Mouse (Mus musculus) right cerebral cortex, postnatal 4 days (tissue): ENCODE measurements around the gene Mecp2.

Experiments used
- DNase-seq: peaks from one replicate; pipeline ENCODE4 v3.0.0-alpha.2; 2022

The Mecp2 gene

GRCm38 (mm10) chrX:74008063-74008462, 127.1 kb downstream of the Mecp2 start:
- no peak for DNase-seq

DNA sequence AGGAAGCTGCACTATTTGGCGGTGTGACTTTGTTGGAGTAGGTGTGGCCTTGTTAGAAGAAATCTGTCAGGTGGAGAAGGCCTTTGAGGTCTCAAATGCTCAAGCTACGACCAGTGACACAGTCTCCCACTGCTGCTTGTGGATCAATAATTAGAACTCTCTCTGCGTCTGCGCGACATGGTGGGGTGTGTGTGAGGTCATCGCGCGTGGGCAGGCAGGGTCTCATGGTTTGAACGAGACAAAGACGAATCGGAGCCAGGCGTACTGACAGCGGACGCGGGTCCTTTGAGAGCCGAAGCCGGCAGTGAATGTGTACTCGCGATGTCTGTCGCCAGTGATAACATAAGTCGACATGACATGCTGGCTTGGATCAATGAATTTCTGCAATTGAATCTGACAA, 128.8 kb downstream of the Mecp2 start:
- no peak for DNase-seq

GRCm38 (mm10) chrX:74003644-74004043, 131.5 kb downstream of the Mecp2 start:
- no peak for DNase-seq

GRCm38 (mm10) chrX:74001024-74001423, 134.1 kb downstream of the Mecp2 start:
- no peak for DNase-seq

DNA sequence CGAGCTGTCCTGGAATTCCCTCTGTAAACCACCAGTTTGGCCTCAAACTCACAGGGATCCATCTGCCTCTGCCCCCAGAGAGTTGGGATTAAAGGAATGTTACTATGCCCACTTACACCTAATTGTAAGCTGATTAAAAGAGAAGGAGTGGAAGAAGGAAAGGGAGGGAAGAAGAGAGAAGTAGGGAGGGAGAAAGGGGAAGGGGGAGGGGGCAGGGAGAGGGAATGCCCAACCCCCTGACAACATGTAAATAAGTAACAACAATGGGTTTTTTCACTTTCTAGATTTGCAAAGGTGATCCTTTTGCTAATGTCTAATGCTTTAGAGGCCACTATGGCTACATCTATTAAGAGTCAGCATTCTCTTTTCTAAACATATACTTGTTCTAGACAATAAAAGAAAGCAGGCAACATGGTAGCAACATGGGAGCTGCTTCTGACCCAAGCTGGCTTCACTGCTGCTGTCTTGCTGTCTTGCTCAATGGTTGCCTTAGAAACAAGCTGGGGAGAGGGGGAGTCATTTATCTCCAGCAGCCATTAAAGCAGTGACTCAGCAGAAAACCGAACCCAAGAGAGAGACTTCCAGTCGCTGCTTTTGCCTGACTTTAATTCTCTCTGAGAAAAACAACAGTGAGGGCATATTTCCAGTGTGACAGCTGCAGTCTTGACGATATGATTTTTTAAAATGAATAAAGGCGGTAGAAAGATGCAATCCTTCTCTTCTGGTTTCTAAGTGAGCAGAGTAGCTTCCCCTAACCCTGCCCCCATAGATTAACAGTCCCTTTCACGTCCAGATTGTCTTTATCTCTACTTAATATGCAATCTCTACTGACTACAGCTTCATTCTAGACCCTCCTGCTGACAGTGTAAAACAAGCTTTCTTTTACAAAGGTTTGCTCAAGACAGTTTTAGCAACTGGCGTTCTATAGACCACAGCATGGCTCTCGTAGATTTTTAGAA, 136.0 kb downstream of the Mecp2 start:
- DNase-seq = peak; percentile 9

- no peak for DNase-seq
Observed at GRCm38 (mm10) chrX:73977783-73978182, 157.4 kb downstream of the Mecp2 start.
